Mouse (Mus musculus): ENCODE measurements around the gene Pik3r6.

Gene Pik3r6

GRCm38 (mm10) chr11:68502902-68503629 is at the start of gene Pik3r6:
Gene Pik3r6 (plus strand): TSS chr11:68503019.
- DNase-seq (ENCODE audit: low read depth, low spot score) = no peak

DNA sequence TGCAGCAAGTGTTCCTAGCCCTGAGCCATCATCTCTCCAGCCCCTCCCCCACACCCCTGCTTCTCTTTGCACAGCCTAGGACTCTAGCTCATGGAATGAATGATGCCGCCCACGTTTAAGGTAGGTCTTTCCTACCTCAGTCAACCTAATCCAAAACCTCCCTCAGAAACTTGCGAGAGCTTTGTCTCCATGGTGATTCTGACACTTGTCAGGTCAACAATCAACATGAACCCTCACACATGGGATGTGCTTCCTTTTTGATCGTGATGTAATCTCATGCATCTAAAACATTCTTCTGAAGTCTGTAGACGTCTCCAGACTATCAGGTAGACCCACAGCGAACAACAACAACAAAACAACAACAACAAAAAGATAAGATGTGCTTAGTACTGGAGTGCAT is 49.5 kb upstream of the Pik3r6 start:
- no peak for DNase-seq (ENCODE audit: low read depth, low spot score)

GRCm38 (mm10) chr11:68458086-68458485 is 44.7 kb upstream of the Pik3r6 start:
- no peak for DNase-seq (ENCODE audit: low read depth, low spot score)

DNA sequence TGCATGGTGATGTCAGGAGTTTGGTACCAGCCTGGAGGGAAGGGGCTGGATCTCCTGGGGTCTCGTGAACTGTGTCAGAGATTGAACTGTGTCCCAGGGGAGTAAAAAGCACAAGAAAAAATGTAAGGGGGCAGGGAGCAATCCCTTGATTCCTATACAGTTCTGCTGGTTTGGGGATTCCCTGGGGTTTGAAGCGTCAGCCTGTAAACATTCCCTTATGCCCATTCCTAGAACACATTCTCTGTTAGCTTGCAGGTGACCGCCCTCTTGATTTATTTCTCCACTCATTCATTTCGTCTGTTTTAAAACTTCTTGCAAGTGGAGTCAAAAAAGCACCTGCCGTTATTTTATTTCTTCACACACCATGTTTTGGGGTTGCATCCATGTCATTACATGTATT is 43.8 kb upstream of the Pik3r6 start:
- DNase-seq (ENCODE audit: low read depth, low spot score) = no peak

DNA sequence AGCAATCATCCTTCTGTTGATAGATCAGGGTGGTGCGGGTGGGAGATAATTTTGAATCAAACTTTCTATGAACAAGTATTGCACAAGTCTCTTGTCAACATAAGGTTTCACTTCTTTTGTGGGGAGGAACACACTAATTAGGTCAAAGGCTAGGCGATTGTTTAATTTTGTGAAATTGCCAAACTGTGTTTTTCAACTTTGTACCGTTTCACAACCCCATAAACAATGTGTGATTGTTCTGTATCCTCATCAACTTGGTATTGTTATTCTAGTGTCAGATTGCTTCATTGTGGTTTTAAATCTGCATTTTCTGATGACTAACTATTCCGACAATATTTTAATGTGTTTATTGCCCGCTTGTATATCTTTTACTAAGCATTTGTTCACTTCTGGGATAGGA is 43.3 kb upstream of the Pik3r6 start:
- DNase-seq (ENCODE audit: low read depth, low spot score) = no peak

DNA sequence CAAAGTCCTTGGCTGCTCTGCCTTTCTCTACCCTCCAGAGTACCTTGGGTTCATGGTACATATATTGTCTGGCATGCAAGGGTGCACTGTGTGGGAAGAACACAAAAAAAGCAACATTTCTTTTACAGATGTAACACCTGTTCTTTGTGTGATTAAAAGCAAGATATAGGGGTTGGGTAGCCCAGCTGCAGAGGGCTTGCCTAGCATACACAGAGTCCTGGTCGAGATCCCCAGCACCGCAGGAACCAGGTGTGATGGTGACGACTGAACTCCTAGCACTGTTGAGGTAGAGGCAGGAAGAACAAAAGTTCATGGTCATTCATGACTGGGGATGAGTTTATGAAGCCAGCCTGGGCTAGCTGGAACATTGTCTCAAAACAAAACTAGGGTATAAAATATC is 40.1 kb upstream of the Pik3r6 start:
- DNase-seq (ENCODE audit: low read depth, low spot score) = no peak

GRCm38 (mm10) chr11:68464260-68464659 is 38.6 kb upstream of the Pik3r6 start:
- DNase-seq (ENCODE audit: low read depth, low spot score) = no peak

GRCm38 (mm10) chr11:68465090-68465489 is 37.7 kb upstream of the Pik3r6 start:
- no peak for DNase-seq (ENCODE audit: low read depth, low spot score)

DNA sequence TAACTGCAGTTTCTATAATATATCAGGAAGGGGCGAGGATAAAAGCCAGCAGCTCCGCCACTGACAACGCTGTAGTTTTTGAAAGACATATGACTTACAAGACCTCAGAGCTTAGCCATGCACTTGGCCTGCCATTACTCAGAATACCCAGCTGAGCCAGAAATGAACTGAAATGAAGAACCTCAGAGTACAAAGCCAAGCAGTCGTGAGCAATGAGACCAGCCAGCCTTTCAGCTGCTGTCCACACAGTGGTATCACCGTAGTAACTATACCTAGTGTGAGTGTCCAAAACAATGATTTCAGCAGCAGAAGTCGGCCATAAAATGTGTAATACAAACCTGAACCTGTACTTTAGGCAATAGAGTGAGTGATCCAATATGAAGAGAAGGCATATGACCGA is 35.4 kb upstream of the Pik3r6 start:
- DNase-seq (ENCODE audit: low read depth, low spot score) = no peak

DNA sequence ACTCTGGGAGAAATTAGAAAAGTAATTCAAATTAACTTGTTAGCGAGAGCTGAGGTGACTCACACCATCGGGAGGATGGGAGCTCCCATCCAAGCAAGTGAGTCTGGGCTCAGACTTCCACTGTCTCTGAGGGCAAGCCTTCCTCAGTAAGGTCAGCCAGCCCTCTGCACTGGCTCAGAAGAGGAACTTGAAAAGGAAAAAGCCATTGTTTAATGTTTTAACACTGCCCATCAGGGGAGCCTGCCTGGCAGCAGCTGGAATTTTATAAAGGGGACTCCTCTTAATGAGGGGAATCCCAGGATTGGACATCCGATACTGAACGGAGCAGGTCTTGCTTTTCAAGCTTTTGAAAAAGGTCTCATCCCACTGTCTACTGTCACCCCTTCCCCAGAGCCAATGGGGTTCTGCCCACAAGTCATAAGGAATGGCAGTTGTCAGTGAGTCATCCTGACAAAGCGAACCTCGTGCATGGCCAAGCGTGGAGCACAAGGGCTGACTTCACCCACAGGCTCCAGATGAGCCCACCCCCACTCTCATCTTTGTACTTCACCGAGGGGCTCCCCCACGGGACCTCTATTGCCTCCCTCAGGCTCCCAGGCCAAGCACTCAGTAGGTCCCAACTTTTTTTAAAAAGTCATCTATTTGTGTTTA is 34.7 kb upstream of the Pik3r6 start:
- DNase-seq (ENCODE audit: low read depth, low spot score) = no peak

DNA sequence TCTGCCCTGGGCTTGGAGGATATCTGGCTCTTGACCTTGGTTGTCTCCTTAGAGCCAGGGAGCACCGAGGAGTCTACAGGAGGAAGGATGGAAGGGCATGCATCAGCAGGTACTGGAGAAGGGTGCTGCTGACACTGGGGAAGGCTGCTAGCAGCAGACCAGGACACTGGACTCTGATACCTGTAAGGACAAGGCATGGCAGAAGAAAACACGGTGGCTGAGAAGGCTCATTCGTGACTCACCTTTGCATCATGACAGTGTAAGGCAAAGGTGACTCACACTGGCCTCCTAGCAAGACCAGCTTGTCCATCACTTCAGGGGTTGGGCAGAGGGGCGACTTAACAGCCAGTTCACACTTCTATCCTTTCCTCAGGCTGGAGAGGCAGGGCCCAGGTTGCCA is 33.9 kb upstream of the Pik3r6 start:
- no peak for DNase-seq (ENCODE audit: low read depth, low spot score)

DNA sequence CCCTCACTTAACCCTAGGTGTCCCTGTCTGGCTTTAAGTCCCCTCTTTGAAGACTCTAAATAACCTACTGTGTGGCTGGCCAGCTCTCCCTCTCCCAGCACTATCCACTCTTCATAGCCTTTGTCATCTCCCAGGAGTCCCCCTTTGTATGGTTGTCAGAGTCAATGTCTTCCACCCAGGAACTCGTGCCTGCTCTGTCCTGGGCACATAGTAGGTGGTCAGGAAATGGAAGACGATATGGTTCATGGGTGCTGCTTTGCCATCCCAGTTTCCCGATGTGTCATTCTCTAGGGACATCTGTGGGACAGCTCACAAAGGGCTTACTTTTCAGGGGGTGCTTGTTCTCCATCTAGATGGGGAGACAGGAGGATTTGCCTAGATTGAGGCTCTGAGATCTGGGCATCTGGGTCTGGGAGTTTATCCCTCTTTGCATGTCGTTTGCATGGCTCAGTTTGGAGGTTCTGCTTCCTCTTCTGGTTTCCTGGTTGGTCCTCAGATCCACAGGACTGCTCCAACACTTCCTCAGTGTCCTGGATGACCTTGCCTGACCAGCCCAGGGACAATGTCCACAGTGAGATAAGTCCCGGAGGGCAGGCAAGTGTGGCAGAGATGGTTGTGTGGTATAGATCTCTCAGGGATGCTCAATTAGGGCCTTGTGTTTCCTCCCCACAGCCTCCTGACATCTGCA is 30.5 kb upstream of the Pik3r6 start:
- no peak for DNase-seq (ENCODE audit: low read depth, low spot score)

GRCm38 (mm10) chr11:68474600-68474999 is 28.2 kb upstream of the Pik3r6 start:
- no peak for DNase-seq (ENCODE audit: low read depth, low spot score)

- no peak for DNase-seq (ENCODE audit: low read depth, low spot score)
Observed at GRCm38 (mm10) chr11:68475676-68476075, 27.1 kb upstream of the Pik3r6 start.

GRCm38 (mm10) chr11:68477661-68478060 is 25.2 kb upstream of the Pik3r6 start:
- no peak for DNase-seq (ENCODE audit: low read depth, low spot score)

- DNase-seq (ENCODE audit: low read depth, low spot score) = no peak
Observed at GRCm38 (mm10) chr11:68478574-68478981, 24.2 kb upstream of the Pik3r6 start.

DNA sequence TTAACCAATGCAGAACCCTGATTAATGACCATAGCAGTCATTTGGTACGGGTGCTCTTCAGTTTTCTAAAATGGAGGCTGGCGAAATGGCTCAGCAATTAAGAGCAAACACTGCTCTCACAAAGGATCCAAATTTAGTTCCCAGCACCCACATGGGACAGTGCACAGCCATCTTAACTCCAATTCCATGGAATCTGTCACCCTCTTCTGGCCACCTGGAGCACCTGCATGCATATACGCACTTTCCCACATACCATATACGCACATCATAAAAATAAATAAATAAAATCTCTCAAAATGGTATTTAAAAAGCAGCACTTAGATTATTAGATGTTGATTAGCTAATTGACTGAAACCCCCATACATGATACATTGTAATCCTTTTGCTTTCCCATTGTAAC is 22.2 kb upstream of the Pik3r6 start:
- no peak for DNase-seq (ENCODE audit: low read depth, low spot score)

DNA sequence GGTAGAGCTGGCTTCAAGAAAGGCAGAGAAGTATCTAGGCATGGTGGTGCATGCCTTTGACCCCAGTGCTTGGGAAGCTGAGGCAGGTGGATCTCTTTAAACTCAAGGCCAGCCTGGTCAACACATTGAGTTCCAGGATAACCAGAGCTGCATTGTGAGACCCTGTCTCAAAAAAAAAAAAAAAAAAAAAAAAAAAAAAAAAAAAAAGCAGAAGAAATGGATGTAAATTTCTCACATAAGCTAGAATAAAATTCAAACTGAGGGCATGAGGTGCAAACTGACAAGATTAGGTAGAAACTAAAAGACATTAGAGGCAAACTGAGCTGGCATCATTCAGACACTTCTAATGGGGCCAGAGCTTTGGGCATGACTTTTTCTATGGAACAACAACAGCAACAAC is 20.8 kb upstream of the Pik3r6 start:
- DNase-seq (ENCODE audit: low read depth, low spot score) = no peak

- no peak for DNase-seq (ENCODE audit: low read depth, low spot score)
Observed at GRCm38 (mm10) chr11:68483213-68483612, 19.6 kb upstream of the Pik3r6 start.

DNA sequence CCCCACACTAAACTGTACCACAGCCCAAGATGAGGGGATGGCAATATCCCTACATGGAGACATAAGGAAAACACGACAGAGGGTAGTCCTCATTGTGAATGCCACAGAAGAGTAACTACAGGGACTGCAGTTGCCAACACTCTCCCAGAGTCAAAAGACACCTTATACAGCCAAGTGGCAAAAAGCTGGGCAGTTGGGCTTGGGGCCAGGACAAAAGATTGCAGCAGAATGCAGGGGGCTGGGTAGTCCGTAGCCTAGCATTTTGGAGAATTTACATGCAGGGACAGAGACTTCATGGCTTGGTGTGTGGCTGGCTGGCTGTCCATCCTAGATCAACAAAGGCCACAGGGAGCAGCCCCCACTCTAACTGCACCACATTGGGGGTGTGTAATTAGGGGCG is 18.4 kb upstream of the Pik3r6 start:
- DNase-seq (ENCODE audit: low read depth, low spot score) = no peak

GRCm38 (mm10) chr11:68485206-68485942 is 17.4 kb upstream of the Pik3r6 start:
- peak; percentile 30 for DNase-seq (ENCODE audit: low read depth, low spot score)

DNA sequence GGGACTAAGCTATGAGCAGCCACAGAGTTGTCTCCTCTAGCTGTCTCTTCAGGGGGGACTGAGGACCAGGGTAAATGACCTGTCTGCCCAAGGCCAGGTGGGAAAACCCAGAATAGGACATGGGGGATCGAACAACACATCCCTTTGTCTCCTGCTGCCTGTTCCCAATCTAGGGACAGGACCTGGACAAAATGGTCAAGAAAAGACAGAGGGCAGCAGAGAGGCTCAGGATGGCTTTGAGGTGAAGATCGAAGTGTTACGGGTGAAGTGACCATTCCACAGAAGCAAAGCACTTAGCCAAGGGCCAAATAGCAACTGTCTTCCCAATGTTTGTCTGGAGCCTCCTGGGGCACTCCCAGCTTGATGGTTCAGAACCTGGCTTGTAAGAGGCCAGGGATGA is 16.7 kb upstream of the Pik3r6 start:
- no peak for DNase-seq (ENCODE audit: low read depth, low spot score)

All from retina, adult 2 months (tissue).